Mouse (Mus musculus) thymus, adult 2 months (tissue): ENCODE measurements around the gene Dapl1.

Experiments used
- CTCF ChIP-seq: fragments of 200-500 bp; IDR thresholded peaks from 2 replicates; pipeline ENCODE4 v1.5.1; 2012; ENCODE audit warnings: mild to moderate bottlenecking, control low read depth, low read length, moderate library complexity, borderline replicate concordance; ENCODE audit not compliant: control insufficient read depth, poor library complexity, insufficient read depth; ENCODE audit errors: extremely low read depth
- POLR2A ChIP-seq: fragments of 200-500 bp; IDR thresholded peaks from 2 replicates; pipeline ENCODE4 v1.6.1; 2012; ENCODE audit warnings: mild to moderate bottlenecking, low read length, control low read depth, moderate library complexity; ENCODE audit not compliant: control insufficient read depth, poor library complexity, insufficient read depth; ENCODE audit errors: extremely low read depth

DNA sequence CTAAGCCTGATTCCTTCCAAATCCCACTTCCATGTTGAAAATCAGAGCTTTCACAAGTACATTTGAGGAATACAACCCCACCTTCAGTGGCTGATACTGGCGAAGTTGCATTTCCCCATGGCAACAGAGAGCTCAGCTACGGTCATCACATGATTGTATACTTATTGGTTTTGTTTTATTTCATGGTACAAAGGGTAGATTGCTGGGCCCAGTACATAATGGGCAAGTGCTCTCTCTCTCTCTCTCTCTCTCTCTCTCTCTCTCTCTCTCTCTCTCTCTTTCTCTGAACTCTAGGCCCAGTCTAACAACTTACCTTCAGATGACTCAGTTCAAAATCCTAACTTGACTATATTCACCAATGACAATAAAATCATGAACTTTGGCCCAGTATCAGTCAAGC, 52.5 kb downstream of the Dapl1 start:
- no peak for TF ChIP-seq CTCF
- TF ChIP-seq POLR2A, result no peak
